Mouse (Mus musculus) MEL (cell line): ENCODE measurements around the gene Retreg2. TPM values are rescaled to one million over a fixed set of nuclear protein-coding genes. Genes with fewer than 3 reads are reported as not detected.

Experiments
- DNase-seq: peaks from one replicate; pipeline ENCODE4 v3.0.0; 2011; ENCODE audit warnings: low read depth, low spot score
- H3K27ac ChIP-seq: 2 replicates; pipeline ENCODE4 v1.5.1; 2012; ENCODE audit warnings: low read depth, mild to moderate bottlenecking, control low read depth, low read length, moderate library complexity; ENCODE audit not compliant: control insufficient read depth
- H3K27me3 ChIP-seq, 2 experiments: fragments of 150-350 bp in 1 of 2; sonication (generic) in 1 of 2; 2 replicates each; pipeline ENCODE4 v1.6.1; 2012; ENCODE audit warnings: low read length in 2 of 2, mild to moderate bottlenecking in 2 of 2, improper control_type of control experiment in 1 of 2, moderate library complexity in 1 of 2; ENCODE audit not compliant: insufficient read depth in 2 of 2, control insufficient read depth in 1 of 2
- H3K36me3 ChIP-seq, 2 experiments: 2 replicates each; pipeline ENCODE4 v1.6.1; 2012 to 2014; ENCODE audit warnings: low read length in 2 of 2, improper control_type of control experiment in 1 of 2, inconsistent platforms in 1 of 2, mild to moderate bottlenecking in 1 of 2; ENCODE audit not compliant: insufficient read depth in 2 of 2, control insufficient read depth in 1 of 2
- H3K4me1 ChIP-seq, 2 experiments: fragments of 150-350 bp in 1 of 2; sonication (generic) in 1 of 2; 2 replicates each; pipeline ENCODE4 v1.6.1; 2012; ENCODE audit warnings: low read length in 2 of 2, improper control_type of control experiment in 1 of 2, mild to moderate bottlenecking in 1 of 2; ENCODE audit not compliant: insufficient read depth in 2 of 2, control insufficient read depth in 1 of 2
- H3K4me3 ChIP-seq, 2 experiments: fragments of 150-350 bp in 1 of 2; sonication (generic) in 1 of 2; 2 replicates each; pipeline ENCODE4 v1.5.1; 2012; ENCODE audit warnings: low read depth in 2 of 2, low read length in 2 of 2, mild to moderate bottlenecking in 2 of 2, moderate library complexity in 2 of 2, control low read depth in 1 of 2, improper control_type of control experiment in 1 of 2; ENCODE audit not compliant: control insufficient read depth in 1 of 2, insufficient read depth in 1 of 2
- H3K79me2 ChIP-seq: 2 replicates; pipeline ENCODE4 v1.6.1; 2012; ENCODE audit warnings: mild to moderate bottlenecking, low read length, moderate library complexity; ENCODE audit not compliant: control insufficient read depth, poor library complexity, insufficient read depth
- H3K9ac ChIP-seq: 2 replicates; pipeline ENCODE4 v1.6.1; 2012; ENCODE audit warnings: low read depth, mild to moderate bottlenecking, control low read depth, low read length, moderate library complexity; ENCODE audit not compliant: control insufficient read depth, poor library complexity, severe bottlenecking
- H3K9me3 ChIP-seq: fragments of 150-350 bp; sonication (generic); replicated peaks from 2 replicates; pipeline ENCODE4 v1.6.1; 2012; ENCODE audit warnings: mild to moderate bottlenecking, low read length, improper control_type of control experiment, moderate library complexity; ENCODE audit not compliant: insufficient read depth
- CTCF ChIP-seq, 3 experiments: IDR thresholded peaks in 2 of 3; conservative IDR thresholded peaks in 1 of 3; 2 replicates each; pipeline ENCODE4 v1.5.1; 2011 to 2012; ENCODE audit warnings: low read length in 3 of 3, low read depth in 2 of 3, mild to moderate bottlenecking in 2 of 3, improper control_type of control experiment in 1 of 3, inconsistent platforms in 1 of 3, mixed read lengths in 1 of 3, moderate library complexity in 1 of 3; ENCODE audit not compliant: control insufficient read depth in 1 of 3, insufficient read depth in 1 of 3, poor library complexity in 1 of 3, severe bottlenecking in 1 of 3
- E2F4 ChIP-seq: IDR thresholded peaks from 2 replicates; pipeline ENCODE4 v1.6.1; 2011; ENCODE audit warnings: low read depth, low read length, improper control_type of control experiment, borderline replicate concordance
- ELF1 ChIP-seq: IDR thresholded peaks from 2 replicates; pipeline ENCODE4 v1.6.1; 2014; ENCODE audit warnings: low read depth, mild to moderate bottlenecking, inconsistent platforms, low read length, improper control_type of control experiment, moderate library complexity
- HCFC1 ChIP-seq: IDR thresholded peaks from 2 replicates; pipeline ENCODE4 v1.6.1; 2012; ENCODE audit warnings: low read depth, mild to moderate bottlenecking, inconsistent platforms, low read length, improper control_type of control experiment, moderate library complexity
- MAFK ChIP-seq: IDR thresholded peaks from 2 replicates; pipeline ENCODE4 v1.6.1; 2011; ENCODE audit warnings: low read depth, mild to moderate bottlenecking, low read length, improper control_type of control experiment, borderline replicate concordance
- MAX ChIP-seq: IDR thresholded peaks from 2 replicates; pipeline ENCODE4 v1.6.1; 2011; ENCODE audit warnings: low read length, improper control_type of control experiment
- MAZ ChIP-seq: IDR thresholded peaks from 2 replicates; pipeline ENCODE4 v1.6.1; 2012; ENCODE audit warnings: low read depth, mild to moderate bottlenecking, inconsistent platforms, low read length, improper control_type of control experiment
- MXI1 ChIP-seq: IDR thresholded peaks from 2 replicates; pipeline ENCODE4 v1.6.1; 2011; ENCODE audit warnings: mild to moderate bottlenecking, low read depth, low read length, improper control_type of control experiment
- MYC ChIP-seq: IDR thresholded peaks from 2 replicates; pipeline ENCODE4 v1.6.1; 2011; ENCODE audit warnings: low read depth, mild to moderate bottlenecking, low read length, improper control_type of control experiment, moderate library complexity
- NRF1 ChIP-seq: IDR thresholded peaks from 2 replicates; pipeline ENCODE4 v1.6.1; 2014; ENCODE audit warnings: low read depth, mild to moderate bottlenecking, inconsistent platforms, low read length, improper control_type of control experiment, moderate library complexity; ENCODE audit not compliant: poor library complexity, insufficient read depth, severe bottlenecking
- POLR2AphosphoS5 ChIP-seq: IDR thresholded peaks from 2 replicates; pipeline ENCODE4 v1.6.1; 2012; ENCODE audit warnings: low read depth, borderline replicate concordance, mild to moderate bottlenecking, inconsistent platforms, low read length, moderate library complexity, mixed read lengths
- RCOR1 ChIP-seq: IDR thresholded peaks from 2 replicates; pipeline ENCODE4 v1.6.1; 2012; ENCODE audit warnings: low read depth, mild to moderate bottlenecking, inconsistent platforms, low read length, improper control_type of control experiment
- SIN3A ChIP-seq: IDR thresholded peaks from 2 replicates; pipeline ENCODE4 v1.6.1; 2012; ENCODE audit warnings: low read length, improper control_type of control experiment, inconsistent platforms
- SMC3 ChIP-seq: IDR thresholded peaks from 2 replicates; pipeline ENCODE4 v1.6.1; 2011; ENCODE audit warnings: low read depth, low read length, improper control_type of control experiment
- TAL1 ChIP-seq: IDR thresholded peaks from 2 replicates; pipeline ENCODE4 v1.6.1; 2012; ENCODE audit warnings: mild to moderate bottlenecking, inconsistent platforms, low read length, moderate library complexity, mixed read lengths
- ZKSCAN1 ChIP-seq: IDR thresholded peaks from 2 replicates; pipeline ENCODE4 v1.6.1; 2012; ENCODE audit warnings: low read depth, mild to moderate bottlenecking, inconsistent platforms, low read length, improper control_type of control experiment, moderate library complexity
- ZMIZ1 ChIP-seq: IDR thresholded peaks from 2 replicates; pipeline ENCODE4 v1.6.1; 2012; ENCODE audit warnings: low read depth, mild to moderate bottlenecking, inconsistent platforms, low read length, improper control_type of control experiment, moderate library complexity
- polyA plus RNA-seq, 2 experiments: library from polyadenylated mRNA; stranded (reverse) in 1 of 2; unstranded in 1 of 2; fragments of >175 nt in 1 of 2; fragments of >200 nt in 1 of 2; gene quantifications; 2 replicates each; pipeline versions ENCODE4 v1.2.1 to v1.2.4; 2012; ENCODE audit warnings: low replicate concordance in 2 of 2, low read depth in 1 of 2; ENCODE audit not compliant: insufficient read length in 2 of 2, insufficient read depth in 1 of 2, missing spikeins in 1 of 2
- total RNA-seq: library from RNA; depleted of rRNA; stranded (reverse); fragments of 300-350 nt; gene quantifications from 2 replicates; pipeline ENCODE4 v1.2.3, GENCODE M21; 2012

Gene Retreg2
- total and polyA plus RNA-seq, 3 experiments = 38.1 to 59.2 TPM; not detected in 1

GRCm38 (mm10) chr1:75187914-75188483 is 45.4 kb downstream of the Retreg2 start (continued):
- no peak for TF ChIP-seq CTCF (IDR thresholded peaks at IDR 0.05 in 2 of 3, conservative IDR thresholded peaks at IDR 0.05 in 1 of 3; ENCODE audit: control insufficient read depth in 1 of 3, insufficient read depth in 1 of 3, low read depth in 2 of 3, low read length in 3 of 3, poor library complexity in 1 of 3, severe bottlenecking in 1 of 3)
- no peak for TF ChIP-seq SMC3
- peak; percentile 49; the same call in 1 of the 2 replicates for TF ChIP-seq ELF1
- no peak for TF ChIP-seq ZKSCAN1
- TF ChIP-seq RCOR1 = peak; percentile 55; the same call in 1 of the 2 replicates
- TF ChIP-seq HCFC1 = peak; percentile 47; the same call in 1 of the 2 replicates
- TF ChIP-seq MXI1 = peak; percentile 53
- TF ChIP-seq NRF1 = no peak
- peak; percentile 78 for TF ChIP-seq TAL1
- TF ChIP-seq ZMIZ1 = no peak
- 0 out of 2 replicates have a peak, but pooled peaks have one; percentile 44 for TF ChIP-seq MAZ
- peak; percentile 42; the same call in 1 of the 2 replicates for TF ChIP-seq MAX
- no peak for TF ChIP-seq POLR2AphosphoS5

- H3K4me3 ChIP-seq = no peak overlapping the region
- no peaks in the 10 kb centered on the region for H3K27me3 ChIP-seq
- TF ChIP-seq MXI1 (peak; percentile 40; the same call in 1 of the 2 replicates), MAX (peak; percentile 69), SIN3A (peak; percentile 45; the same call in 1 of the 2 replicates), TAL1 (peak; percentile 31), SMC3 (no peak)
- TF ChIP-seq, all 39 proteins: peak for 4
- Histone ChIP-seq H3K9ac (no peak overlapping the region), H3K79me2 (peaks cover 9% of the 10 kb centered on the region), H3K4me1 (peaks cover 3 to 32% of the 10 kb centered on the region in 2 experiments; a peak in 3 of 4 replicates), H3K9me3 (no peaks in the 10 kb centered on the region), H3K36me3 (peaks cover 0 to 31% of the 10 kb centered on the region in 2 experiments; a peak in 2 of 4 replicates), H3K27ac (no peak overlapping the region)
- DNase-seq = peak; percentile 20
These were observed 48.0 kb downstream of the Retreg2 start for GRCm38 (mm10) chr1:75190577-75190976.

- no peaks in the 10 kb centered on the region for H3K27me3 ChIP-seq
- peaks cover 3 to 32% of the 10 kb centered on the region in 2 experiments; a peak in 3 of 4 replicates for H3K4me1 ChIP-seq
- no peak for DNase-seq
- TF ChIP-seq MAFK (no peak), MYC (no peak), E2F4 (no peak)
- TF ChIP-seq, all 39 proteins: peak for 0
- Histone ChIP-seq H3K4me3 (peak overlapping the region; percentile 95), H3K9me3 (no peaks in the 10 kb centered on the region), H3K27ac (peak overlapping the region; percentile 19; the same call in 1 of the 2 replicates), H3K79me2 (peaks cover 9% of the 10 kb centered on the region), H3K9ac (peak overlapping the region; percentile 96), H3K36me3 (peaks cover 0 to 31% of the 10 kb centered on the region in 2 experiments; a peak in 2 of 4 replicates)
These were observed 48.7 kb downstream of the Retreg2 start for GRCm38 (mm10) chr1:75191258-75191621.
